Mouse (Mus musculus): ENCODE measurements at regions not wholly inside any gene's neighbourhood (a gene's known extent, or its start where the extent isn't known, plus 50 kb on each side); places are given as distances from the start of the nearest gene placed in this dataset.

DNA sequence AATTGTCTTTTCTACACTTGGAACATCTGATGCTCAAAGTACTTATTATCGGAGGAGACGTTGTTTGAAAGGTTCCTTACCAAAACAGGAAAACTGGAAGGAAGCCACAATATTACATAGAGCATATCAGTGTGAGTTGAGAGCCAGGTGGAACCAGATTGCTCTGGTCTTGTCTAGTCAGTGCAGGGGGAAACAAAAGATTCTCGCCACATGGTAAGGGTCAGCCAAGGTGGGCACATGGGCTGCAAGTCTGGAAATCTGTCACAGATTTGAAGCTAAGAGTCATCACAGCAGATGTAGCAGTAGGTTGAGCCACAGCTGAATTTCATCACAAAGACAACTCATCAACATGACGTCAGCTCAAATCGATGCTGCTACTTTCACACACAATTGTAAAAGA, 681.8 kb downstream of the Stpg2 start:
- DNase-seq (ENCODE audit: low spot score in 2 of 2): no peak

DNA sequence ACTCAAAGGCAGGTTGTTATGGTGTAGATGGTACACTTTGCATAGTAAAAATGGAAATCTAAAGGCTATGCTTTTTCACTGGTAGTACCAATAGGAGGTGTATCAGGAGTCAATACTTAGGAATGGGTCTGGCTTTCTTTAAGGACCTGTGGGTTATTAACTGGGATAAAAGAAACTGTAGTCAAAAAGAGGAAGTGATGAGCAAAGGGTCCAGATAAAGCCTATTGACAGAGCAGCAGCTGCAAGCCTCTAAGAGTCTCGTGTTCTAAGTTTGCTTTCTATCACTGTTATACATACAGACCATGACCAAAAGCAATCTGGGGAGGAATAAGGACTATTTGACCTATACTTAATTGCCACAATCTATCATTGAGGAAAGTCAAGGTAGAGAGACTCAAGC, 683.0 kb downstream of the Stpg2 start:
- DNase-seq (ENCODE audit: low spot score in 2 of 2): no peak

DNA sequence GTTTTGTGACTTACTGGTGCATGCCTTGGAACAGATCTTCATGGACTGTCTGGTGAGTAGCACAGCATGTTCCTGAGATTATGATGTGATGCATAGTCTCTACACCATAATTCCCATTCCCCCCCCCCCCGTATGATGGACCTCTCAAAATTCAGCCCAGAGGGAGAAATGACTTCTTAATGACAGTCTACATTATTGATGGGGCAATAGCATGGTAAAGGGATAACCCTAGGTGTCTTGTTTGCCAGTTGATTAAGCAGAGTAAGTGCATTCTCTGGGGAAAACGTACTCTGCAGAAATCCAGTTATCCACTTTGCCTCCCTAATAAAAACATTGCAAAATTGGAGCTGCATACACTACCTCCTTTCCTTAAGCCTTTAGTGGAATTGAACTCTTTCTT, 684.7 kb downstream of the Stpg2 start:
- no peak for DNase-seq (ENCODE audit: low spot score in 2 of 2)

DNA sequence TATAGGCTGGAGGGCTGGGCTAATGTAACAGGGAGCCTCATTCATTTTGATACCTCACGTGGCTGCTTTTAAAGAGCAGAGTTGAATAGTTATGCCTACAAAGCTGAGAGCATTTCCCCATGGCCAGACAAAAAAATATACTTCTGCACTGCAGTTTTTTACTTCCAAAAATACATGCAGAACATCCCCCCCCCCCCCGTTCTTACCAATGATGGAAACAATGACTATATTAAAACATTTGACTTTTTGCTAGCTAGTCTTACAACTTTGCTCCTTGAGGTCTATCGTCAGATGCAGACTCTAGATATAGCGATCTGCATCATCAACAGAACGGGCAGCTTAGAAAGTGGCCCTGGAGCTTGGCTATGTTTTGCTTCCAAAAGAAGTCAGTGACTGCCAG, 692.4 kb downstream of the Stpg2 start:
- no peak for DNase-seq (ENCODE audit: low spot score in 2 of 2)

DNA sequence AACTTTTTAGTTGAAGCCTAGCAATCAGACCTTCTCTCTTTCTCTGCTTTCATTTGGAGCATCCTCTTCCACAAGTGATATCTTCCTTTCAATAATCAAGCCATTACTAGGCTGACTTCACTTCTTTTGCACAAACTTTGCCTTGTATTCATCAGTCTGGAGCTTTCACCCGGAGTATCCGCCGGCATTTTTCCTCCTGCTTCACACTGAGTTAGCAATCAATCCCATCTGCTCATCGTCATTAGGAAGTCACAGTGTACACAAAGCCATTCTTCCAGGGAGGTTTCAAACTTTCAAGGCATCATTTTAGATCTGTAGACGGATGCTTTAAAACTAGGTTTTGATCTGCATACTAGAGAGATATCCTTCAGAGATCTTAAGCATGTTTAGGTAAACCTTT, 693.7 kb downstream of the Stpg2 start:
- no peak for DNase-seq (ENCODE audit: low spot score in 2 of 2)

DNA sequence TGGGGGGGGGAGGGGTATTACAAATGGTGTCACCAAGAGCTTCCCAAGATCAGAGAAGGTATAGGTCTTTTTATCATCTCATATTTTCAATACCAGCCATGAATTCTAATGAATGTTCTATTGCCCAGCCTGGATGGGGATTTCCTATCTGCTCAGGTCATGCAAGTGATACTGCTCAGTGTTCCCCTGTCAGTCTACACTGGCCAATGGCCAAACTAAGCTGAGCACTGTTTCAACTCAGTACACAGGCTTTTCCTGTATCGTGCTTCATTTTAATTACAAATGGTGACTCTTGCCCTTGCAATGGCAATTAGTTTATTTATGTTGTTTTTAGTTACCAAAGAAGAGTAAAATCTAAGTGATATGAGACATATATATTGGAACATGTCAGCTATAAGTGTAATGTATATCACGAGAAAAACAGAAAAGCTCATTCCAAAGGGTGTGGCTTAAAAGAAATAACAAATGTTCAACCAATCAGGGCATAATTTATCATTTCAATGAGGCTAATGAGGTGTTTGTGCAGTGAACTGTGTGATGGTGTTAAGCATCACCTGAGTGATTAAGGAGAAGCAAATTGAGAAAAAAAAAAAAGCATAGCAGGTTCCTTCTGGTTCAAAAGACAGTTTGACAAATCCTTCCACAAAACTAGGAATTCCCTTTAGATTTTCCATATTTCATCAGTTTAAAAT, 708.3 kb downstream of the Stpg2 start:
- DNase-seq (ENCODE audit: low spot score in 2 of 2): no peak

DNA sequence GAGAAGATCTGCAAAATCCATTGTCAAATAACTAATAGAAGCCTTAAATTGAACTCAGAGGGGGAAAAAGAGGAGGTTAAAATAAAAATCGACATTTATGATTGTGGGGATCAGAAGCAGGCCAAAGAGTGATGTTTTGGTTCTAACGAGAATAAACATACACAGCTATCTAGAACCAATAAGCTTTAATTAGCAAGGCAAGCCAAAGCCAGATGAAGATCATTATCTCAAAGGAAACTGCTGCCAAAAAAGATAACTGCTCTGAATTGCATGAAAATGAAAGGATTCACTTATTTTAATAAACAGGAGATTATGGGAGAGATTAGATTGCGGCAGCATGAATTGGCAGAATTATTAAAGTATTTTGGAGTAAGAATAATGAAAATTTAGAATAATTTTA, 716.8 kb downstream of the Stpg2 start:
- DNase-seq (ENCODE audit: low spot score in 2 of 2): no peak

DNA sequence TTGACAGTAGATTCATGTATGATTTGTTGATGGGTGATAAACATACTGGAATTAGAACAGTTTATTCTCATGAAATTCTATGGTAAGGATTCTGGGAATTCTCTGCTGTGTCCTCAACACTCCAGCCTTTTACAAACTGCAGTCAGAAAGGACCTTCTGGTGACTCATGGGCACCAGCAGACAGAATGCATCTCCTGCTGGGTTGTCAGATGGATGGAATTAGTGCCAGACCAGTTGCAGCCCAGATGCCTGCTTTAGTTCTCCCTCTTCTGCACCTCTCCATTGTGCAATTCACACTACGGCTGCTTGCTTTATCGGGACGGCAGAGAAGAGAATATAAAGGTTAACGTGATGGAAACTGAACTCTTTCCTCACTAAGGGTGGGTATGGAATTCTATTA, 727.5 kb downstream of the Stpg2 start:
- DNase-seq (ENCODE audit: low spot score in 2 of 2): no peak

DNA sequence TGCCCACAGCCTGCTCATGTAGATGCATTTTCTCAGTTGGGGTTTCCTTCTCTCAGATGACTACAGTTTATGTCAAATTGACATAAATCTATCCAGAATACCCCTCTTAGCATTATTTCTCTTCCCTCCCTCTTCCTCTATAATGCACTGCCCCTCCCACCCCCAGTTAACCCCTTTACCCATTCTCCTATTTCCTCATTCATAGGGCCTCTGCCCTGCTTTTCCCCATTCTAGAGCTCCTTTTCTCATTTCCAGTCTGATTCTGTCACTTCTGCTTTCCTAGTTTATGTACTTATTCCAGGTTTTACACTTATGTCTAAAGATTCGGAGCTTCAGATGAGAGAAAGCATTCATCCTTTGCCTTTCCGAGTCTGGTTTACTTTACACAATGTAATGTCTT, 740.7 kb downstream of the Stpg2 start:
- no peak for DNase-seq (ENCODE audit: low spot score in 2 of 2)

DNA sequence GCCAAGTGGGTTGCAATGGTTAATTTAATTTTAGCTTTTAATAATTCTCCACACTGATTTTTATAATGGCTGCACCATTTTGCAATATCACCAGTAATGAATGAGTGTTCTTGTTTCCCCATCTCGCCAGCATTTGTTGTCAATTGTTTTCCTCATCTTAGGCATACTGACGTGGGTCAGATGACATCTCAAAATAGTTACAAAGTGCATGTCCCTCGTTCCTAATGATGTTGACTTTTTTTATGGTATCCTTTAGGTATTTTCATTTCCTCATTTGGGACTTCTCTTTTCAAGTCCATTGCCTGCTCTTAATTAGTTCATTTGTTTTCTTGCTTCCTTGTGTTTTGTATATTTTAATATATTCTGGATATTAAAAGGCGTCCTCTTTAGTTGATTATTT, 741.8 kb downstream of the Stpg2 start:
- no peak for DNase-seq (ENCODE audit: low spot score in 2 of 2)

DNA sequence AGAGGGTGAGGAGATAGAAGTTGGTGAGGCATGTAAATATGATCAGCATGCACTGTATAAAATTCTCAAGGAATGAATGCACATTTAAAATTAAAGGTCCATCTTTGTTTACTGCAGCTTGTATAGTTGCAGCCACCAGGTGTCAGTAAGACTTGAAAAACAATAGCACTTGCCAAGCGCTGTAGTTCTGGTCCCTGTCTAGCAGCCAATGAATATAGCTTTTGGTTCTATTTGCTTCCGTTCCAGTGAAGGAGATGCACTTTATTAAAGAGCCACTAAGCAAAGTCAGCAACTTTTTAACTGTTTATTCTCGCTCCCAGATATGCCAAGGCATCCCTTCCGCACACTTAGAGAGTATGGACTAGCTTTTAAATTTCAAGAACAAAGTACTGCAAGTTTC, 743.6 kb downstream of the Stpg2 start:
- DNase-seq (ENCODE audit: low spot score in 2 of 2): peak in 1 of 2 experiments; percentile 5

DNA sequence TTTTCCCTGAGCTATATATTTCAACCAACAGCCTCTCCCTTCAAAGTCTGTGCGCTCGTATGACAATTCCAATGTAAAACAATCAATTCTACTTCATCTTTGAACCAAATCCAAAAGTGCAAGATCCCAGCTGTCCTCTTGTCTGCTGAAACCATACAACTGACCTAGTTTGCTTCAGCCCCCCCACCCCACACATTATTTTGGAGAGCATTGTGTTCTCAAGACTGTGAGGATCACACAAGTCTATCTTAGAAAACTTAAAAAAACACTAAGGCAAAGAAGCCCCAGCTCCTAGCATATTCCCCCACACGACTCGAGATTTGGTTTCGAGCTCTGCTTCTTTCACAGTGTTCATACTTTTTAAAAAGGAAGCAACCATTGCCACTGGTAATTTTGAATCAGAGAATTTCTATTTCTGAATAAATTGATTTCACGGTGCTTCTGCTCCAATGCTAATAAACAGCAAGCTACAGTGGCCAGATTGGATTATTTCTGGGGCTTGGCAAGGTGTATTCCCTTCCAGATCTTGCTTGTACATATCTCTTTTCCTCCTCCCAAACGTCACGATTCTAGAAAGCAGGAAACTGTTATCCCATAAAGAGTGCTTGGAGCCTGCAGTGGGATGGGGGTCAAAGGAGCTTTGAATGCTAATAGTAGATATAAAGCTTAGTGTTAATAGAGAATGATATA, 744.7 kb downstream of the Stpg2 start:
- DNase-seq (ENCODE audit: low spot score in 2 of 2): no peak

DNA sequence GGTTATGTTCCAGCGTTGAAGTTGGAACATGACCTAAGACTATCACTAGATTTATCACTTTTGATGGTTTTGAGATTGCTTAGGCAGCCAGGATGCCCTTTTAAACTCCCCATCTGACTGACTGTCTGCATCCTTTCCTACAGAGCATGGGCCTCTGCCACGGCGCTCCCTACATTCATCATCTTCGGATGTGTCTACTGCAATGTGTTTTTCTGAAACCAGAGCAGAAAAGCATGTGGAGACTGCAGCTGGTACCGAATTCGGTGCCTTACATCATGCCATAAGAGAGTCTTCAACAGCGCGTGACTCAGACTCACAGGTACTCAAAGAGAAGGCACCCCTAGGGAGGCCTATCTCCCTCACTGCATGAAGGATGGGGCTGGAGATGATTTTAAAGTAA, 746.0 kb downstream of the Stpg2 start:
- no peak for DNase-seq (ENCODE audit: low spot score in 2 of 2)

DNA sequence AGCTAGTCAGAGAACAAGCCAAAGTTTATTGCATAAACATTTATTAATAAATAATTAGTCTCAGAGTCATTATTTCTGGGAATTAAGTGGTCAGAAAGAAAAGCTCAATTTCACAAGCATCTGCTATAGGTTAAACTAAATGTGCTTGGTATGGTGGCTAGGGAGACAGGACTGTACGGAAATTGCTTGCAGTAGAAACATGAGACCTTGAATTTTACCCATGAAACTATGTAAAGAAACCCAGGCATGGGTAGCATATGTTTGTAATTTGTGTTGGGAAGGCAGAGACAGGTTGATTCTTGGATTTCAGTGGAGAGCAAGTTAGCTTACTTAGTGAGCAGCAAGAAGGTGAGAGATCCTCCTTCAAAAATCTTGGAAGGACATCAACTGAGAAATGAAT, 772.7 kb downstream of the Stpg2 start:
- DNase-seq (ENCODE audit: low spot score in 2 of 2): no peak

DNA sequence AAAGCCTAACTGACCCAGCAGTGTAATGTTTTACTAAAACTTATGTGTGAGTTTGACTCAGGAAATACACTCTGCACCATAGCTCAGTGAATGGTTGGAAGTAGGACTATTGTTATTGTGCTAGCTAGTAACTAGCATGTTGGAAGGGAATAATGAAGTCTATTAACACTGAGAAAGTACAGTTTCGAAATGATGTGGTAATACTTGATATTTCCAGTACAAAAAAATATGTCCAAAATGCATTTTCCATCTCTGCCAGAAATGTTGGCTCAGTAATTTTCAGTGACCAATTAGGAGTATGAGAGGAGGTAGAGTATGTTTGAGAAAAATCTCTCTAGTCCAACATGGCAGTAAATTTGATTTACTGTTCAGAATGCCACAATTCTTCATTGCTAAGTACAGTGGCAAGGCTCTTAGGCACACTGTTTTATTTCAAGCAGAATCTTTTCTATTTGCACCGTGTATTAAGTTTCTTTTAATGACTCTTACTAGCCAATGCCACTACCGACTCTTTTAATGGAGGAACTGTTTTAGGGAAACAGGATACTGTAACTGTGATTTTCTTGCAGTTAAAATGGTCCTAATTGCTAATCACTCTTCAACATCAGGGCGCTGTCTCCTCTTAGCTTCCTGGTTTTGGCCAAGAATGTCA, 780.5 kb downstream of the Stpg2 start:
- DNase-seq (ENCODE audit: low spot score in 2 of 2): no peak

DNA sequence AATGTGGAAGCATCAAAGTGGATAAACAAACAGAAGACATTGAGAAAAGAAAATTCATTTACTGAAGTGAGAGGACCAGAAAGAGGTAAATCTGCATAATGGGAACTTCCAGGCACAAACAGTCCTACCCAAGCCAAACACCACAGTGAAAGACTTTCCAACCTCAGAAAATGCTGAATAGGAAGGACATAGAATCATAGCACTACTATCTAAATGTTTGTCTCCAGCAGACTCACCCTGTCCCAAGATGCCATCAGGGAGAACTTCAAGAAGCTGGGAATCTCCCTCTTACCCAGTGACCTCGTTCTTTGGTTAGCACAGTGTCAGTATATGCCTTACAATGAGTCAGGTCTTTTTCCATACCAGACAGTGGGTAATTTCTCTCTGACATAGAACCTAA, 783.4 kb downstream of the Stpg2 start:
- no peak for DNase-seq (ENCODE audit: low spot score in 2 of 2)

DNA sequence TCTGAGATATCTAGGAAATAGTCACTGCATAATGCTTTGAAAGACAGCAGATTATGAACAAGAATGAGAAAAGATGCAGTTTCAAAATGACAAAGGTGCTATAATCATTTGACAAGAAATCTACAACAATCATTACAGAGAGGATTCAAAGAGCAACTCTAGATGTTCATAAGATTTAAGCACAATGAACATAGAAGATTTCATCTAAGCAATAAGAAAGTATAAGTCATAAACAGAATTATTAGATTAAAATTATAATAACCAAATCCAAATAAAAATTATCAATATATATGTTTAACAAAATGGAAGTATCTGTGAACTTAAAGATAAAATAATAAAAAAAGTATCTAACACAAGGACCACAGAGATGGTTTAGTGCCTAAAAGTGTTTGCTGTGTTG, 783.9 kb downstream of the Stpg2 start:
- no peak for DNase-seq (ENCODE audit: low spot score in 2 of 2)

DNA sequence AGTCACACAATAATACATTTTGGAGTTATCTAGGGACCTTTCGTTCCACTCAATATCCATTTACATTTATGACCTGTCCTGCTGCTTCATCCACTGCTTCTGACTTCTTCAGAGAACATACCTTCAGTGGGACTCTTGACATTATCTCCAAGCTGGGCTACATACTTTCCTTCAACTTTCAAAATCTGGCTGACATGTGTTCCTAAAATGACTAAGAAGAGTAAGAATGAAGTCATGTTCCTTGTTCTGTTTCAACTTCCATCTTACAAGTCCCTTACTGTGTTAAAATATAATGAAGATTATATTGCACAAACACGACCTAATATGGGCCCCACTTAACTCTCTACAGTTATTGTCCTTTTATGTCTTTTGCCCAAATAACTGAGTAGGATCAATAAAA, 807.0 kb downstream of the Stpg2 start:
- no peak for DNase-seq (ENCODE audit: low spot score in 2 of 2)

DNA sequence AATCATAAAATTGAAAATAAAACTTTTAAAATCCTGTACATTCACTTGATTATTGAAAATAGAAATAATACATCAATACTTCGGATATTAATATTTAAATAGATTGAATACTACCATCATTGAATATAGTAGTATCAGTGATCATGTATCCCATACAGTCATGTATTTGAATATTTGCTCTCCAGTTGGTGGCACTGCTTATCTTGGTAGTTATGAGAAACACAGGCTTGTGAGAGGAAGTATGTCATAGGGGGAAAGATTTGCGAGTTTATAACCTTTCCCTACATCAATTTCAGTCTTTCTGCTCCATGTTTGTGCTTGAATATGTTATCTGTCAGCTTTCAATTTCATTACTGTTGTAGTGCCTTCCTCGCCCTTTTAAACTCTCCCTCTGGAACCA, 828.6 kb downstream of the Stpg2 start:
- no peak for DNase-seq (ENCODE audit: low spot score in 2 of 2)

DNA sequence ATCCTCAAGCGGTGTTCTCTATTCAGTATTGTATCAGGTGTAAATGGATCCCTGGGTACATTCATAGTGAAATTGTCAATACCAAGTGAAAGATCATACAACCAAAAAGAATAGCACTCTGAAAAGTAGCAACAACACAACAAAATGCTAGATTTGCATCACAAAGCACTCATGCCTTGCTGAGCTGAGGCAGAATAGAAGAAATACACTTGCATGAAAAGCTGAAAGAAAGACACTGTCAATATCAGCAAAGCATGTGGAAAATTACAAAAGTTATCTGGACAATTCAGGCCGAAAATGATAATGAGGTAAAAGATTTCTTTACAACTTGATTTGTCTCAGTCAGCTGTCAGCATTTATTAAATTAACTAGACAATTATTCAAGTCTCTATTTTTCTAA, 829.6 kb downstream of the Stpg2 start:
- DNase-seq (ENCODE audit: low spot score in 2 of 2): no peak

DNA sequence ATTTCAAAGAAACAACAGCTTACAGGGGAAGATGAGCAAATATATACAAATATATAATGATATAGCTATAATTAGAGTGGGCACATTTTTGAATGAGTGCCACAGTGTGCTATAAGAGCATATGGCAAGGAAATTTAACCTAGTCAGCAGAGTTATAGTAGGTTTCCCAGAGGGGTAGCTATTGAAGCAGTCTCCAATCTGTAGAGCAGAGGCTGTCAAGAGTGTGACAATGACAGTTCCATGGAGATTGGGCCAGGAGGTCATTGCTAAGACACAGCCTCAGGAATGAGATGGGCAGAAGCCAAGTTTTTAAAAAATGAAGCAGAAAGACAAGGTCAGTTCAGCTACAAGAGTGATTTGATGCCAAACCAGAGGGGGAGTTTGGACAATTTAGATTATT, 839.4 kb downstream of the Stpg2 start:
- DNase-seq (ENCODE audit: low spot score in 2 of 2): no peak

DNA sequence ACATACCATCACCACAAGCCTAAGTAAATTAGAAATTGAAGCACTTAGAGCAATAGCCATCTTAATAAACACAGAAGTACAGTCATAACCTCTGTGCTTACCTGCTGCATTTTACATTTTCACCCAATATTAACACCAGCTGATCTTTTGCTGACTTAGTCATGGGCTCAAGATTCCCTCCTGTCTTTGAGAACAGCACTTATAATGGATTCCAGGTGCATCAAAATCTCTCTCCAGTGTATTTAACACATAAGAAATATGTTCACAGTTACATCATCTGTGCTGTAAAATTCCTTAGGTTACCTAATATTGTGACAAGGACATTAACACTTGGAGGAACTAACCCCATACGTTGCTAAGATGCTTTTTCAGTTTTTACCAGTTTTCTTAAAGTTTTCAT, 849.1 kb downstream of the Stpg2 start:
- DNase-seq (ENCODE audit: low spot score in 2 of 2): no peak

DNA sequence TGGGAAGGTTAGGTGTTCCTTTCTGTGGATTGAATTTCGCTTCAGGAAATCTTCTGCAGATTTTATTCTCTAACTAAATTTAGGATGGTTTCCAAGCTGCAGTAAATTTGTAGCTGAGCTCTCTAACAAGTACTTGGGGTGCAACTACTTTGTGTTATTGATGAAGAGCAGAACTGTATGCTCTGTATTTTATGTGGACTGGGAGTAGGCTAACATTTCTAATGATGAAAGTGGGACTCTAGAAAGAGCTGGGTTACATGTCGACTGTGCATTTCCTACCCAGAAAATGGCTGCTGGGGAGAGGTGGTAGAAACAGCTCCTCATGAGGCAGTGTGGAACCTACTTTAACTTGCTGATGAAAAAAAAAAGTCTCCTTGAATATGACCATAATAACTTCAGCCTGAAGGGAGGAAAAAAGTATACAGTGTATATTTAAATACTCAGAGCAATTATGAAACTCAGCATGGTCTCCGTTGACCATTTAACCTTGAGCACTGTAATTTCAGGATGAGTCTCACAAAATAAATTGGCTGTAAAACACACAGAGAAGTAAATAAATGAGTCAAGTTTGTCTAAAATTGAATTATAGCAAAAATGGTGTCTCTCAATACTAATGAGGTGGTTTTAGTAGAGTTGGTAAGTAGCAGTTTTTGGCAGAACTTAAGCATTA, 852.6 kb downstream of the Stpg2 start:
- DNase-seq (ENCODE audit: low spot score in 2 of 2): no peak

Data from frontal cortex, postnatal 36 days (tissue).